Mouse (Mus musculus): Measurements from ENCODE around the gene Lrrfip2. TPM values are rescaled to one million over a fixed set of nuclear protein-coding genes. Genes with fewer than 3 reads are reported as not detected.

Lrrfip2 gene
- polyA plus RNA-seq, 1 experiment = 15.3 TPM

DNA sequence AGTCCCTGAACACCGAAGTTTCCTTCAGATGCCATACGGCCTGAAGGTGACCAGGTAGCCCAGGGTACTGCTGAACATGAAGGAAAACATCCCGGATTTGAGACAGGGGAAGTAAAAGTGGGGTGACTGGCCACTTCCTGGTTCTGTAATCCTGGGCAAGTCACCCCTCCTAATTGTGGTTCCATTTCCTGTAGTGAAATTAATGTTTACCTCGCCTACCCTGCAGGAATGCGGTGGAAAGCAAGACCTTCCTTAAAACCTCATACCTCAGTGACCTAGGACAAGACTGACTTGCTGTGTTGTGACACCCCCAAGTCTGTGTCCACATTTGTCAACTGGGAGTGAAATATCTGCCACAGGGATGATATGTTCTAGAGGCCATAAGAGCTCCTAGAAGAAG, 22.8 kb upstream of the Lrrfip2 start:
- H3K27me3 ChIP-seq (ENCODE audit: control insufficient read depth, insufficient read depth, low read length) = no peaks in the 10 kb centered on the region

DNA sequence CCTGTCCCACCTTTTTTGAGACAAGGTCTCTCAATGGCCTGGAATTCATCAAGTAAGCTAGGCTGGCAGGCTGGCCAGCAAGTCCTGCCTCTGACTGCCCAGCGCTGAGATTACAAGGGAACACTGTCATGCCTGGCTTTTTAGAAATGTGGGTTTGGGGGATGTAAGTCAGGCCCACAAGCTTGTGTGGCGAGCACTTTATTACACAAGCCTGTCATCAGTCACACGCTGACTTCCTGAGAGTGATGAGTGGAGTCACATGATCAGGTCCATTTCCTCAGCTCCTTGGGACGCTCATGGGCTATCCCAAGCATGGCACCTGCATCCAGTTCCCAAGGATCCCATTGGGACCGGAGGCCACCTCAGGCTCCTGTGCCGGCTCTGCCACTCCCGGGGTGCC, 21.7 kb upstream of the Lrrfip2 start:
- no peaks in the 10 kb centered on the region for H3K36me3 ChIP-seq (ENCODE audit: control insufficient read depth, insufficient read depth, low read length)
- no peak overlapping the region for H3K27ac ChIP-seq (ENCODE audit: insufficient read depth, low read depth, low read length)
- H3K27me3 ChIP-seq (ENCODE audit: control insufficient read depth, insufficient read depth, low read length) = no peaks in the 10 kb centered on the region
- H3K4me3 ChIP-seq (ENCODE audit: low read depth, low read length) = no peak overlapping the region
- TF ChIP-seq POLR2A (IDR thresholded peaks at IDR 0.05; ENCODE audit: low read depth, low read length) (no peak), CTCF (IDR thresholded peaks at IDR 0.05; ENCODE audit: extremely low read depth, insufficient read length, insufficient replicate concordance, low read depth, low read length) (no peak)
- H3K4me1 ChIP-seq (ENCODE audit: control insufficient read depth, insufficient read depth, insufficient read length, low read length) = peaks cover 7% of the 10 kb centered on the region; the same call in 1 of the 2 replicates
- WGBS = 90% methylated on average over 7 of the region's 7 CpGs

More for the DNA sequence above, 22.8 kb upstream of the Lrrfip2 start:
- 39% methylated on average over 5 of the region's 5 CpGs for WGBS
- TF ChIP-seq CTCF (IDR thresholded peaks at IDR 0.05; ENCODE audit: extremely low read depth, insufficient read length, insufficient replicate concordance, low read depth, low read length) (no peak), POLR2A (IDR thresholded peaks at IDR 0.05; ENCODE audit: low read depth, low read length) (no peak)
- Histone ChIP-seq H3K36me3 (ENCODE audit: control insufficient read depth, insufficient read depth, low read length) (no peaks in the 10 kb centered on the region), H3K4me1 (ENCODE audit: control insufficient read depth, insufficient read depth, insufficient read length, low read length) (peaks cover 7% of the 10 kb centered on the region; the same call in 1 of the 2 replicates), H3K4me3 (ENCODE audit: low read depth, low read length) (no peak overlapping the region), H3K27ac (ENCODE audit: insufficient read depth, low read depth, low read length) (no peak overlapping the region)

DNA sequence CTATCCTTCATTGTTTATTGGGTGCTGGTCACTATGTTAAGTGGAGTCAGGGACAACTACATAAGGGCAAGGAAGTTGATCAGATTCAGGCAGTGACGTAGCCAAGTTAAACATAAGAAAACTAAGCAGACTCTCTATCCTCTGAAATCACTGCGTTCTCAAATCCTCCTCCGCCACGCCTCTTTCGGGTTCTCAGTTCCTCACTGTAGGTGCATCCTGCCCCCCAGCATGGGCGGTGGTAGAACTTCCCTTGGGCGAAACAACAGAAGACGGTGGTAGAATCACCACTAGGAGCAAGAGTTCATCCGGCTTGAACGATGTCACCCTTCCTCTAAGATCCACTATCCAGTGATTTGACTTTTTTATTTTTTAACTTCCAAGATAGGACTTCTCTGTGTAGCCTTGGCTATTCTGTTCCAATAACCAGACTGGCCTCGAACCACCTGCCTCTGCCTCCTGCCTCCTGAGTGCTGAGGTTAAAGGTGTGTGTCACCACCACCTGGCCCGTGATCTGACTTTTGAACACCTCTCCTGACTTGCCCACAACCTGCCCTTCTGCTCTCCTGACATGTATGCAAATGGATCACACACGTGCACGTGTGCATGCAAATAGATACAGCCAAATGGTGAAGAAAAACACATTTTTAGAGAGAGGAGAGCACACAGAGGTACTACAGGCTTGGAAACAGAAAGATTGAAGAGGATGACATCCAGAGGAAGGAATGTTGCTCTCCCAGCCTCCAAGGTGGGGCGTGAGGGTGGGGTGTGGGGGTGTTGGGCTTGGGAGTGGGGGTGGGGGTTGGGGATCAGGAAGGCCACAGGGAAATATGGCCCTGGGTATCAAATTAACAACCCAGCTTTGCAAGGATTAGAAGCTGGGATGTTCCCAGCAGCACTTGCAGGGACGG, 20.7 kb upstream of the Lrrfip2 start:
- Histone ChIP-seq H3K4me3 (ENCODE audit: low read depth, low read length) (no peak overlapping the region), H3K4me1 (ENCODE audit: control insufficient read depth, insufficient read depth, insufficient read length, low read length) (peaks cover 7% of the 10 kb centered on the region; the same call in 1 of the 2 replicates), H3K36me3 (ENCODE audit: control insufficient read depth, insufficient read depth, low read length) (no peaks in the 10 kb centered on the region), H3K27me3 (ENCODE audit: control insufficient read depth, insufficient read depth, low read length) (no peaks in the 10 kb centered on the region), H3K27ac (ENCODE audit: insufficient read depth, low read depth, low read length) (no peak overlapping the region)
- TF ChIP-seq POLR2A (IDR thresholded peaks at IDR 0.05; ENCODE audit: low read depth, low read length) = no peak
- TF ChIP-seq CTCF (IDR thresholded peaks at IDR 0.05; ENCODE audit: extremely low read depth, insufficient read length, insufficient replicate concordance, low read depth, low read length) = no peak
- WGBS = 81% methylated on average over 16 of the region's 16 CpGs

DNA sequence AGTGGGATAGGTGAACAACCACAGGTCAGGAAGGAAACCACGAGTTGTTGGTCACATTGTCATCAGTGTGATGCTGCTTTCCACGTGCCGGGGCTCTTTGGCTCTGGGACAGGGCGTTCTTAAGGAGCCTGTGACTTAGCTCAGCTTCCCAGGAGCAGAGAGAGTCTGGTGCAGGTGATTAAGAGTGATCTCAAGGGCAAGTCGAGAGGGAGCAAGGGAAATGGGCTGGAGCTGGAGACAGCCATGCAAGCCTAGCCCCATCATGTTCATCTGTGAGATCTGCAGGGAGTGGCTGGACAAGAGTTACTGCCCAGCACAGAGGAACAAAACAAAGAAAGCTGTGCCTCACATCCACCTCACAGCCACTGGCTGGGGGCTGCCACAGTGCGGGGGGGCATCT, 19.8 kb upstream of the Lrrfip2 start:
- H3K4me3 ChIP-seq (ENCODE audit: low read depth, low read length) = no peak overlapping the region
- no peak overlapping the region for H3K27ac ChIP-seq (ENCODE audit: insufficient read depth, low read depth, low read length)
- H3K4me1 ChIP-seq (ENCODE audit: control insufficient read depth, insufficient read depth, insufficient read length, low read length) = peaks cover 7% of the 10 kb centered on the region; the same call in 1 of the 2 replicates
- H3K27me3 ChIP-seq (ENCODE audit: control insufficient read depth, insufficient read depth, low read length) = no peaks in the 10 kb centered on the region
- no peaks in the 10 kb centered on the region for H3K36me3 ChIP-seq (ENCODE audit: control insufficient read depth, insufficient read depth, low read length)
- TF ChIP-seq POLR2A (IDR thresholded peaks at IDR 0.05; ENCODE audit: low read depth, low read length) (no peak), CTCF (IDR thresholded peaks at IDR 0.05; ENCODE audit: extremely low read depth, insufficient read length, insufficient replicate concordance, low read depth, low read length) (no peak)
- 58% methylated on average over 6 of the region's 6 CpGs for WGBS

DNA sequence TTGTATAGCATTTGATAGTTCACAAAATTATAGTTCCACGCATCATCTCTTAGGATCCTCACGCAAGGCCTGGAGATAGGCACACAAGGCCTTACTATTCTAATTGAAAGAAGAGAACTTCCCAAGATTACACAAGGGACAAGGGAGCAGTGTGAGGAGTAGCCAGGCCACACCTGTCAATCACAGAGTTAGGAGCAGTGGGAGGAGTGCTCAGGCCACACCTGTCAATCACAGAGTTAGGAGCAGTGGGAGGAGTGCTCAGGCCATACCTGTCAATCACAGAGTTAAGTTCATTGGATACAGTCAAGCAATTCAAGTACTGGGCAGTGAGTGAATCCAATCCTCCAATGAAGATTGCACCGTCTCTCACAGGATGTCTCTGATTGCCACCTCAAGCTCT, 17.0 kb upstream of the Lrrfip2 start:
- WGBS = 99% methylated on average over 3 of the region's 3 CpGs
- Histone ChIP-seq H3K4me3 (ENCODE audit: low read depth, low read length) (no peak overlapping the region), H3K27ac (ENCODE audit: insufficient read depth, low read depth, low read length) (no peak overlapping the region), H3K4me1 (ENCODE audit: control insufficient read depth, insufficient read depth, insufficient read length, low read length) (peaks cover 11% of the 10 kb centered on the region; the same call in 1 of the 2 replicates), H3K27me3 (ENCODE audit: control insufficient read depth, insufficient read depth, low read length) (no peaks in the 10 kb centered on the region), H3K36me3 (ENCODE audit: control insufficient read depth, insufficient read depth, low read length) (no peaks in the 10 kb centered on the region)
- TF ChIP-seq CTCF (IDR thresholded peaks at IDR 0.05; ENCODE audit: extremely low read depth, insufficient read length, insufficient replicate concordance, low read depth, low read length) (no peak), POLR2A (IDR thresholded peaks at IDR 0.05; ENCODE audit: low read depth, low read length) (no peak)

DNA sequence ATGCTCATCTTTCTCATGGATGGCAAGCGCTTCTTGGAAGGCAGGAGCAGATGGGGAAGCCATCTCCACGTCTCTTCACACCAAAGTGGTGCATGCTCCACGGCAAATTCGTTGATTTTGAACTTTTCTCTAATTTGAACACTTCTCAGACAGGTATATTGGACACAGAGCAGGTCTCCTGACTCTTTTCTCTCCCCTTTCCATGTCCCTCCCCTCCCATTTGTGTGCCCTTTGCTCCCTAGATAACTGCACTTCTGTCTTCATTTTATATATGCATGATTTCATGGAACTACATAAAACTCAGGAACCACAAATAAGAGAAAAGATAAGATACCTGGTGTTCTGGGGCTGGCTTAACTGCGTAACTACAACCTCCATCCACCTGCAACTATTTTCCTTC, 14.1 kb upstream of the Lrrfip2 start:
- peaks cover 15% of the 10 kb centered on the region; the same call in 1 of the 2 replicates for H3K4me1 ChIP-seq (ENCODE audit: control insufficient read depth, insufficient read depth, insufficient read length, low read length)
- no peak overlapping the region for H3K27ac ChIP-seq (ENCODE audit: insufficient read depth, low read depth, low read length)
- TF ChIP-seq CTCF (IDR thresholded peaks at IDR 0.05; ENCODE audit: extremely low read depth, insufficient read length, insufficient replicate concordance, low read depth, low read length) (no peak), POLR2A (IDR thresholded peaks at IDR 0.05; ENCODE audit: low read depth, low read length) (no peak)
- H3K4me3 ChIP-seq (ENCODE audit: low read depth, low read length) = no peak overlapping the region
- H3K27me3 ChIP-seq (ENCODE audit: control insufficient read depth, insufficient read depth, low read length) = no peaks in the 10 kb centered on the region
- 60% methylated on average over 5 of the region's 5 CpGs for WGBS
- no peaks in the 10 kb centered on the region for H3K36me3 ChIP-seq (ENCODE audit: control insufficient read depth, insufficient read depth, low read length)

DNA sequence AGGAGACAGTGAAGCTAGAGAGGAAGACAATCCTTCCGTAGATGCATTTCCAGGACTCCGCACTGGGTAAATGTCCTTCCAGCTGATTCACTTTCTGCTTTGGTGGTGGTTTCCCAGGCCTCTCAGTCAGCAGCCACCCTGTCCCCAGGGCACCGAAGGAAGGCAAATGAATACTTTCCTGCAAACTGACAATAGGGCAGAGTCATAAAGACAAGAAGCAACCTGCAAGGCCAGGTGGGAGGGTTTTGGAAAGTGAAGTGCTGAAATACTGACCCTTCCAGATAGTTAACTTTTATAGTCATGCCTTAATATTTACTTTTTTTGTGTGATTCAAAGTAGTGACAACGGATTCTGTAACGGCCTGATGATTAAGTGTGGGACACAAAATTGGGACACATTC, 13.5 kb upstream of the Lrrfip2 start:
- 63% methylated on average over 5 of the region's 5 CpGs for WGBS
- no peak for TF ChIP-seq CTCF (IDR thresholded peaks at IDR 0.05; ENCODE audit: extremely low read depth, insufficient read length, insufficient replicate concordance, low read depth, low read length)
- no peak for TF ChIP-seq POLR2A (IDR thresholded peaks at IDR 0.05; ENCODE audit: low read depth, low read length)
- H3K4me1 ChIP-seq (ENCODE audit: control insufficient read depth, insufficient read depth, insufficient read length, low read length) = peaks cover 15% of the 10 kb centered on the region; the same call in 1 of the 2 replicates
- H3K27me3 ChIP-seq (ENCODE audit: control insufficient read depth, insufficient read depth, low read length) = no peaks in the 10 kb centered on the region
- no peaks in the 10 kb centered on the region for H3K36me3 ChIP-seq (ENCODE audit: control insufficient read depth, insufficient read depth, low read length)
- H3K4me3 ChIP-seq (ENCODE audit: low read depth, low read length) = no peak overlapping the region
- H3K27ac ChIP-seq (ENCODE audit: insufficient read depth, low read depth, low read length) = no peak overlapping the region
